In the genomic region with DNA sequence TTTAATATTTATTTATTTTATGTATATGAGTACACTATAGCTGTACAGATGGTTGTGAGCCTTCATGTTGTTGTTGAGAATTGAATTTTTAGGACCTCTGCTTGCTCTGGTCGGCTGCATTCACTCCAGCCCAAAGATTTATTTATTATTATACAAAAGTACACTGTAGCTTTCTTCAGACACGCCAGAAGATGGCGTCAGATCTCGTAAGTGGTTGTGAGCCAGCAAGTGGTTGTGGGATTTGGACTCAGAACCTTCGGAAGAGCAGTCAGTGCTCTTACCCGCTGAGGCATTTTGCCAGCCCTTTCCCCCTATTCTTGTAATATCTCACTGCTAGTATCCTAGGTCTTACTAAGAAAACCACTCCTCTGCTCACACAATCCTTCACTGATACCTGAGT, we compare ENCODE assay signal across 18 mouse cellular contexts.
DNase-seq lines count a peak whose midpoint lies in the region; ATAC-seq and TF ChIP-seq lines count a peak whose summit lies in the region.
"Had no signal": no experiment of that assay in that cellular context is flagged by ENCODE, and none has a peak within 500 bp of the region (broad histone marks: within the 10 kb centered on the region; RNA-seq: fewer than 3 reads in every experiment).

No protein-coding gene starts in this region.

- ATAC-seq in midbrain, postnatal 0 days (ENCODE audit: low FRiP score) = no peak
- no peak for ATAC-seq in midbrain, embryonic 13.5 days
- ATAC-seq in stomach, postnatal 0 days (ENCODE audit: low FRiP score, low TSS enrichment) = no peak

- H3K4me2 ChIP-seq in midbrain, postnatal 0 days (ENCODE audit: low read depth, low read length, poor library complexity, severe bottlenecking) = no peak overlapping the region
- H3K4me2 ChIP-seq in midbrain, embryonic 13.5 days (replicated peaks) = no peak overlapping the region
- no peak overlapping the region for H3K4me2 ChIP-seq in stomach, postnatal 0 days (replicated peaks; ENCODE audit: low read depth)
- H3K4me2 ChIP-seq: embryonic facial prominence, embryonic 12.5 days; heart, embryonic 15.5 days; hindbrain, embryonic 14.5 days; limb, embryonic 13.5 days; lung, embryonic 14.5 days; stomach, embryonic 15.5 days had no signal

- H3K27me3 ChIP-seq in cerebellum, adult 2 months (ENCODE audit: control insufficient read depth, insufficient read depth, low read length) = no peaks in the 10 kb centered on the region
- H3K27me3 ChIP-seq in kidney, adult 2 months (replicated peaks; ENCODE audit: control insufficient read depth, insufficient read depth, low read length) = no peaks in the 10 kb centered on the region
- no peaks in the 10 kb centered on the region for H3K27me3 ChIP-seq in midbrain, postnatal 0 days (ENCODE audit: insufficient read depth, low read length)
- no peaks in the 10 kb centered on the region for H3K27me3 ChIP-seq in midbrain, embryonic 13.5 days
- H3K27me3 ChIP-seq in stomach, postnatal 0 days (ENCODE audit: control insufficient read depth, insufficient read depth, low read length) = no peaks in the 10 kb centered on the region
- H3K27me3 ChIP-seq: embryonic facial prominence, embryonic 12.5 days; heart, embryonic 15.5 days; limb, embryonic 13.5 days; stomach, embryonic 15.5 days had no signal

- H3K9ac ChIP-seq in midbrain, postnatal 0 days (replicated peaks; ENCODE audit: low read length, poor library complexity, severe bottlenecking) = no peak overlapping the region
- no peak overlapping the region for H3K9ac ChIP-seq in midbrain, embryonic 13.5 days (replicated peaks)
- no peak overlapping the region for H3K9ac ChIP-seq in stomach, postnatal 0 days (ENCODE audit: low read length)
- H3K9ac ChIP-seq: embryonic facial prominence, embryonic 12.5 days; heart, embryonic 15.5 days; hindbrain, embryonic 14.5 days; limb, embryonic 13.5 days; lung, embryonic 14.5 days; stomach, embryonic 15.5 days had no signal

- no peaks in the 10 kb centered on the region; the same call in 1 of the 2 replicates for H3K36me3 ChIP-seq in kidney, adult 2 months (ENCODE audit: control insufficient read depth, insufficient read depth, low read length)
- H3K36me3 ChIP-seq in midbrain, postnatal 0 days (ENCODE audit: insufficient read depth, low read length) = no peaks in the 10 kb centered on the region
- no peaks in the 10 kb centered on the region for H3K36me3 ChIP-seq in midbrain, embryonic 13.5 days
- no peaks in the 10 kb centered on the region for H3K36me3 ChIP-seq in stomach, postnatal 0 days (ENCODE audit: control insufficient read depth, insufficient read depth, low read length)
- H3K36me3 ChIP-seq: embryonic facial prominence, embryonic 12.5 days; heart, embryonic 15.5 days; limb, embryonic 13.5 days; stomach, embryonic 15.5 days had no signal

- no peaks in the 10 kb centered on the region for H3K9me3 ChIP-seq in midbrain, postnatal 0 days (ENCODE audit: low read length)
- no peaks in the 10 kb centered on the region for H3K9me3 ChIP-seq in midbrain, embryonic 13.5 days
- H3K9me3 ChIP-seq in stomach, postnatal 0 days (ENCODE audit: control insufficient read depth, low read length) = no peaks in the 10 kb centered on the region
- H3K9me3 ChIP-seq: embryonic facial prominence, embryonic 12.5 days; heart, embryonic 15.5 days; limb, embryonic 13.5 days; stomach, embryonic 15.5 days had no signal

- H3K4me3 ChIP-seq in cerebellum, adult 2 months (replicated peaks; ENCODE audit: insufficient read depth, low read depth, low read length) = no peak overlapping the region
- H3K4me3 ChIP-seq in kidney, adult 2 months (ENCODE audit: insufficient read depth, low read depth, low read length) = no peak overlapping the region
- H3K4me3 ChIP-seq in midbrain, postnatal 0 days (ENCODE audit: low read depth, low read length) = no peak overlapping the region
- H3K4me3 ChIP-seq in midbrain, embryonic 13.5 days (replicated peaks) = no peak overlapping the region
- H3K4me3 ChIP-seq in stomach, postnatal 0 days (ENCODE audit: low read depth, low read length) = no peak overlapping the region
- H3K4me3 ChIP-seq: embryonic facial prominence, embryonic 12.5 days; heart, embryonic 15.5 days; limb, embryonic 13.5 days; stomach, embryonic 15.5 days had no signal

- H3K4me1 ChIP-seq in cerebellum, adult 2 months (ENCODE audit: control insufficient read depth, insufficient read depth, low read length) = peaks cover 24% of the 10 kb centered on the region
- peaks cover 9% of the 10 kb centered on the region; the same call in 1 of the 2 replicates for H3K4me1 ChIP-seq in kidney, adult 2 months (ENCODE audit: control insufficient read depth, insufficient read depth, low read length)
- no peaks in the 10 kb centered on the region for H3K4me1 ChIP-seq in midbrain, postnatal 0 days (ENCODE audit: insufficient read depth, low read length)
- 0 out of 2 replicates have a peak, but pooled peaks cover 3% of the 10 kb centered on the region for H3K4me1 ChIP-seq in midbrain, embryonic 13.5 days (replicated peaks)
- no peaks in the 10 kb centered on the region for H3K4me1 ChIP-seq in stomach, postnatal 0 days (replicated peaks; ENCODE audit: control insufficient read depth, insufficient read depth)
- H3K4me1 ChIP-seq: embryonic facial prominence, embryonic 12.5 days; limb, embryonic 13.5 days; stomach, embryonic 15.5 days had no signal

- no peak for TF ChIP-seq POLR2A in cerebellum, adult 2 months (IDR thresholded peaks at IDR 0.05; ENCODE audit: borderline replicate concordance, insufficient read depth, low read length)
- no peak for TF ChIP-seq POLR2A in kidney, adult 2 months (IDR thresholded peaks at IDR 0.05; ENCODE audit: low read depth, low read length)

- DNase-seq in cerebellum, adult 2 months = no peak
- DNase-seq in cerebellum, adult 9-10 months = no peak
- DNase-seq in kidney, adult 2 months = no peak
- DNase-seq in kidney, postnatal 4 days = no peak
- no peak for DNase-seq in midbrain, postnatal 0 days (ENCODE audit: low spot score)
- no peak for DNase-seq in stomach, postnatal 0 days (ENCODE audit: low spot score)
- no peak for DNase-seq in right cerebral cortex, postnatal 4 days
- DNase-seq: cerebellum, adult 11 months; kidney, adult 18-20 months; lung, embryonic 14.5 days; retina, postnatal 1 day; thymus, postnatal 14 days had no signal

- TF ChIP-seq CTCF in cerebellum, adult 2 months (IDR thresholded peaks at IDR 0.05; ENCODE audit: borderline replicate concordance, insufficient read depth, low read depth, low read length) = 0 out of 2 replicates have a peak, but pooled peaks have one; percentile 7
- TF ChIP-seq CTCF in kidney, adult 2 months (conservative IDR thresholded peaks at IDR 0.05; ENCODE audit: insufficient read depth, insufficient read length, low read depth, low read length) = peak; percentile 32; the same call in 1 of the 2 replicates
- TF ChIP-seq CTCF in midbrain, postnatal 0 days (IDR thresholded peaks at IDR 0.05) = peak; percentile 29
- TF ChIP-seq CTCF in stomach, postnatal 0 days (IDR thresholded peaks at IDR 0.05; ENCODE audit: low read depth) = peak; percentile 44; the same call in 1 of the 2 replicates

- no peak overlapping the region for H3K27ac ChIP-seq in cerebellum, adult 2 months (ENCODE audit: insufficient read depth, low read length)
- H3K27ac ChIP-seq in kidney, adult 2 months (ENCODE audit: insufficient read depth, low read depth, low read length) = no peak overlapping the region
- no peak overlapping the region for H3K27ac ChIP-seq in midbrain, postnatal 0 days (ENCODE audit: low read depth, low read length)
- H3K27ac ChIP-seq in midbrain, embryonic 13.5 days = no peak overlapping the region
- no peak overlapping the region for H3K27ac ChIP-seq in stomach, postnatal 0 days (replicated peaks)
- H3K27ac ChIP-seq: embryonic facial prominence, embryonic 12.5 days; heart, embryonic 15.5 days; hindbrain, embryonic 14.5 days; limb, embryonic 13.5 days; stomach, embryonic 15.5 days had no signal

- TF ChIP-seq EP300 in stomach, postnatal 0 days (optimal IDR thresholded peaks at IDR 0.05) = no peak

- 71% methylated on average over 6 of the region's 6 CpGs for WGBS in cerebellum, adult 2 months
- 57% methylated on average over 6 of the region's 6 CpGs for WGBS in kidney, adult 2 months
- WGBS in midbrain, postnatal 0 days = 64% methylated on average over 6 of the region's 6 CpGs
- WGBS in midbrain, embryonic 13.5 days = 64% methylated on average over 6 of the region's 6 CpGs
- WGBS in stomach, postnatal 0 days = 57% methylated on average over 6 of the region's 6 CpGs
